Mouse (Mus musculus) ZHBTc4 (cell line): ENCODE measurements around the gene Gpr162.
"Not testable (repeated sequence)": the region's sequence is repeated elsewhere in the genome, so short reads cannot be mapped to it uniquely, and the experiment has no call there.

Experiments used
- DNase-seq: peaks from one replicate; pipeline ENCODE4 v3.0.0-alpha.2; 2011; ENCODE audit warnings: low read depth, low spot score

Gene Gpr162

DNA sequence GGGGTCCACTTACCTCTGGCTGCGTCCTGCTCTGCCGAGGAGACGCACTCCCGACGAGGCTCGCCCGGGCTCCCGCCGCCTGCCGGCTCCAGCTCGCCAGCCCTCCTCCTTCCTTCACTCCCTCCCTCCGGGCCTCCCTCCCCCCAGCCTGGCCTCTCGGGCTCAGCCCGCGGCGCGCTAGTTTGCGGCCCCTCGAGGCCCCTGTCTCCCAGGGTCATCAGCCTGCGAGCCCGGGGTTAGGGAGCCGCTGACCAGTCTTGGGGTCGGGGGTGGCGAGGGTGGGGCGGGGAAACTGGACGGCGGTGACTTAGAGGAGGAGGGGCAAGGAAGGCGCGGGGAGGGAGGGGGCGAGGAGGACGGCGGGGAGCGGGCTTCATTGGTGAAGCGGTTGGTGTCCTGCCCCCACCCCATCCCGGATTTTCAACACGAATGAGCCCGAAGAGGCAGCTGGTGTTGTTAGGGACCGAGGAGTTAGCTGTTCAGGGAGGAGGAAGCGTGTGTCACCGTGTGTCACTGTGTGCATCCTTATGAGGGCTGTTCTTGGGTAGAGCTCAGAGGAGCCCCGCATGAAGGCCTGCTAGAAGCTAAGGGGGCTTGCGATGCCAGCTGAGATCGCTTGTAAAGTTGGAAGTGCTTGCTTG lies at the start of gene Gpr162:
Gene Gpr162 (minus strand): TSS at position 326 of the 641 bp plus-strand sequence.
- DNase-seq: peak; percentile 52

DNA sequence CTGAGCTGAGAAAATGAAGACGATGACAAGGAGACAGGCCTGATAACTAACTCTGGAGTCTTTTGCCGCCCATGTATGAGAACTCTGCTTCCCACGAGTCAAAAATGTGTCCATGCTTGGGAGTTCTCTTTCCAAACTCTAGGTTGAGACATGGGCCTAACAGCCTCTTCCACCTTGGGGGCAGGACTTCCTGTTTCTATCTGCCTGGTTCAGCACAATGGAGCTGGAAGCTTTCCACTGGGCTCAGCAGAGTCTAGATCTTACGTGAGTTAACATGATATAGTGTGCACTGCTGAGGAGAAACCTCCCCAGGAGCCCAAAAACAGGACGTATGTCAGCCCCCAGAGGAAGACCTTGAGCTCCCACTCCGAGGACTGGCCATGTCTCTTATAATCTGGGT lies 49.4 kb upstream of the Gpr162 start:
- DNase-seq: no peak

DNA sequence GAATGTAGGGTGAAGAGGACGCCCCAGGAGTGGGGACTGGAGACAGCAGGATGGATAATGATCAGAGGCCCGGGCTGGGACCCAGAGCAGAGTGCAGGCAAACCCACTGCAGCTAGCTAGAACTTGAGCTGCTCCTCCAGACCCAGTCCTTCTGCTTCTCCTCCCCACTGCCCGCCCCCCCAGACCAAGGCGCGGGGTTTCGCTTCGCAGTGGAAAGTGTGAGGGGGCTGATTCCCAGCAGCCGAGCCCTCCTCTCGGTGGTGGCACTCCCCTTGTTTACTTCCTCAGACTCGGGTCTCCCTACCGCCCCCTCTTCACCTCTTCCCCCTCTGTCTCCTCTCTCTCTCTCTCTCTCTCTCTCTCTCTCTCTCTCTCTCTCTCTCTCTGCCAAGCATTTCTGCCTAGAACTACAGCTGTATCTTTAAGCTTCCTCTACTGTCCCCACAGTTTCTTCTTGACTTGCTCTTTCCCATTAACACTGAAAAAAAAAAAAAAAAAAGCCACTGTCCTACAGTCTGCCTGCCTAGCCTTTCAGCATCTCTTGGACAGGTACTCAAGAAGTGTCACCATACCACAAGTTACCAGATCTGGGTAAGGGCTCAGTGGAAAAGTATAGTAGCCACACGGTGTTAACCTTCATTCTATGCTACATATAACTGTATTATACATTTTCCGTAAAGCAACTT lies 47.9 kb upstream of the Gpr162 start, which contains the start of gene Lag3:
Gene Lag3 (minus strand): TSS at position 173 of the 686 bp plus-strand sequence.
- DNase-seq: no peak

DNA sequence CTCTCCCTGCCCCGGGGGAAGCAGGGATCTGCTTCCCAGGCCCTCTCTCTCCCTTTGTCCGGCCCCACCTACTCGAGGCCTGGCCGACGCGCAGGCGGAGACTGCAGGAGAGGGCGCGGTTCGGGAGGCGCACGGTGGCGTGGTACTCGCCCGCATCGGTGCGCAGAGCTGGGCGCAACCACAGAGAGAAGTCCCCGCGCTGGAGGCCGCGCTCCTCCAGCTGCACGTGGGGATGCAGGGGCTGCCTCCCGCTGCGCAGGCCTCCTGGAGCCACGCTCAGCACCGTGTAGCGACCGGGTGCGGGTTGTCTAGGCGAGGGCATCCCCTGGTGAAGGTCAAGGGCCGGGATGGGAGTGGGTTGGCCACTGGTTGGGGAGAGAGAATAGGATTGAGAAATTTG lies 46.2 kb upstream of the Gpr162 start:
- peak; percentile 84 for DNase-seq

DNA sequence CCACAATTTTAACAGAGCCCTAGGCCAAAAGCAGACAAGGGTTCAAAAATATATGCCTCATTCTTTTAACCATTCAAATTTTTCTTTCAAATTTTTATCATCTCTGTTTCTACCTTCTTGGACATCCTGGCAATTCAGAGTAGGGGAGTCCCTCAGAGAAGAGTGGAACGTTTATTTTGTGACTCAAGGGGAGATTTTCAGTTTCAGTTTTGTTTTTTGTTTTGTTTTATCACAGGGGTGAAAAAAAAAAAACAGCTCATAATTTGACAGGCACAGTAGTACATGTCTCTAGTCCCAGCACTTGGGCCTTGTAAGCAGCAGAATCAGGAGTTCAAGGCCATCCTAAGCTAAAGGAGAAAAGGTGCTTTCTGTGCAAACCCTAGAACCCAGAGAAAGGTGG lies 44.0 kb upstream of the Gpr162 start:
- DNase-seq: no peak

DNA sequence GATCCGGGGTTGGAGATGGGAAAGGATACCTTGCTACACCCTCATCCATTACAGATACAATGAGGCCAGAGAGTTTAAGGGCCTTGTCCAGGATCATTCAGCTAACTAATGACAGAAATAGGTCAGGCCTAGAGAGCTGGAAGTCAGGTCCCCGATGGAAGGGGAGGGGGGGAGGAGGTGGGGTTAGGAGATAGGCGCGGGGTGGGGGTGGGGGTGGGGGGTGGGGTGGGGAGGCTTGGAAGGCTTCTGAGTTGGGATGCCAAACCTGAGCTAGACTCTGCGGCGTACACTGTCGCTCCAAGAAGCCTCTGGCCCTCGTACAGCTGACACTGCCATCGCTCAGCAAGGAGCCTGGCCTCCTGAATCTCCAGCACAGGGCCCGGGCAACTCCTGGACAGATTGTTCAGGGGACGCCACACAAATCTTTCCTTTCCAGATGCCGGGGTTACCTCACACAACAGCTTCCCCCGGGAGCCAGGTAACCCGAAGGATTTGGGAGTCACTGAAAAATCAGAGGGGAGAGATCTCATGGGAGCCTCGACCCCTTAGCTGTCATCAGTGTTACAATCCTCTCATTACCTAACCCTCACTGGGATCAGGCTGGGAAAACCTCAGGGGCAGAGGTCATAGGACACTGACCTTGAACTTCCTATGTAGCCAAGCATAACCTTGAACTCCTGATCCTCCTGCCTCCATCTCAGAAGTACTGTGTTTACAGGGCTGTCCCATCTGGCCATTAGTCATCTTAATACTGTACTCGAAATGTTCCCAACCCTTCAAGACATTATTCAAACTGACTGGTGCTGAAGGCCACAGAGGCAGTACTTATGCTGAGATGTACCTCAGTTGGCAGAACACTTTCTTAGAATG lies 41.4 kb upstream of the Gpr162 start:
- DNase-seq: no peak

DNA sequence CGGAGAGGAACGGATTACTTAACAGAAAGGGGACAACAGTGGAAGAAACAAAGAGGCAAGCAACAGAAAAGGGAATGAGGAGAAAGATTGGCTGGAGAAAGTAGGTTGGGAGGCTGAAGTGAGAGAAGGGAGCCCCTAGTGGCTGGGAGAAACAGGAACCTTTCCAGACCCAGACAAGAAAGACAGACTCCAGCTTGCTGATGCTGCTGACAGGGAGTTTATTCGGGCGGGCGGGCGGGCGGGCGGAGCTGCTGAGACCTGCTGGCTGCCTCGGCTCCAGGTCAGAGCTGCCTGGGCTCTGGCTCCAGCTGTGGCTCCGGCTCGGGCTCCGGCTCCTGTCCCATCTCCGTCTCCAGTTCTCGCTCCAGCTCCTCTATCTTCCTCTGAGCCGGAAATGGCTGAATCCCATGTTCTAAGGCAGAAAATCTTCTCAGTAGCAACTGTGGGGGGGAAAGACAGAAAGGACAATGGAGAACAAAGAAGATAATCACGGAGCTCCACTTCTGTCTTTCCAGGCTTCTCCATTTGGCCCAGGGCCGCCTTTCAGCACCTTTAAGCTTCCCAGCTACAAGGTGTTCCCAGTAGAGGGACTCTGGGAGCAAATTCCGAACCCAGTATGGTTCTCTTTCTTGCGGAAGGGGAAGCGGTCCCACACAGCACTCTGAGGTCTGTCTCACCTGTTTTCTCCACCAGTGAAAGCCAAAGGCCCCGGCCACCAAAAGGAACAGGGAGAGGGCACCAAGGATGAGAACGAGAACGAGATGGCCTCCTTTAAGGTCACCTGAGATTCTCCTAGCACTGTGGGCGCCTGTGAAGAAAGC lies 40.6 kb upstream of the Gpr162 start:
- DNase-seq: peak; percentile 90

DNA sequence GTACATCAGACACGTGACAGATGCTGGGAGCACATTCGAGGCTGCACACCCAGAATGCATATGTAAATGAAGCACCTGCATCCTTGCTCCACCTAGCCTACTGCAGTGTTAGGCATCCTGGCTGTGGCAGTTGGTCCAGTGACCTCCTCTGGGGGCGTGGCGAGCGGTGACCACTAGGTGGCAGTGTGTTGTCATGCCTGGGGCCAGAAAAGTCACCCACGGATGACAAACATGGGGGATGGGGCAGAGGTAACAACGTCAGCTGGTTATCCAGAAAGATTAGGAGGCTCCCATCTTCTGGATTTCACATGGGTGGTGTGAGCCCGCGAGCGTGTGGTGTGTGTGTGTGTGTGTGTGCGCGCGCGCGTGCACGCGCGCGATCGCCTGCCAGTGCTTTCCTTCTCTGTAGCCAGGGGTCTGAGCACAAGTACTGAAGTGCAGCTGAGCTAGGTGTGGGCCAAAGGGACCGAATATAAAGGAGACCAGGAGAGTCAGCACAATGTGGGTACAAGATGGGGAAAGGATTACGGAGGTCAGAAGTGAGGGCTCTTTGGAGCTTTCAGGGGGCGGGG lies 39.9 kb upstream of the Gpr162 start:
- peak; percentile 96 for DNase-seq

DNA sequence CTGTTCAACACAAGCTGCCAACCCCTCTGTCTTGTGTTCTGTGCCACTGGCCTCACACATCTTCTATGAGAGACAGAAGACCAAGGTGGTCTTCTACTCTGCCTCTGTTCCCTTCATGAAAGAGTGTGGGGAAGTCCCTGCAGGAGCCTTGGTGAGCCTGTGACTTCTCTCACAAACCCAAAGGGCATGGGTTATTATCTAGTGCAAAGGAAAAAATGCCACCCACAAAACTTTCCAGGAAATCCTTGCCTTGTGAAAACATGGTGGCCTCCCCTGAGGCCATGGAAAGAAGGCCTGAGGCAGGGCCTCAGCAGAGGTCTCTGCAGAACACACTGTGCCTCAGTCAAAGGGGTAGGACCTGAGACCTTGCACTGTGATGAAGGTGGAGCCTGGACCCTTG lies 38.1 kb upstream of the Gpr162 start:
- no peak for DNase-seq

DNA sequence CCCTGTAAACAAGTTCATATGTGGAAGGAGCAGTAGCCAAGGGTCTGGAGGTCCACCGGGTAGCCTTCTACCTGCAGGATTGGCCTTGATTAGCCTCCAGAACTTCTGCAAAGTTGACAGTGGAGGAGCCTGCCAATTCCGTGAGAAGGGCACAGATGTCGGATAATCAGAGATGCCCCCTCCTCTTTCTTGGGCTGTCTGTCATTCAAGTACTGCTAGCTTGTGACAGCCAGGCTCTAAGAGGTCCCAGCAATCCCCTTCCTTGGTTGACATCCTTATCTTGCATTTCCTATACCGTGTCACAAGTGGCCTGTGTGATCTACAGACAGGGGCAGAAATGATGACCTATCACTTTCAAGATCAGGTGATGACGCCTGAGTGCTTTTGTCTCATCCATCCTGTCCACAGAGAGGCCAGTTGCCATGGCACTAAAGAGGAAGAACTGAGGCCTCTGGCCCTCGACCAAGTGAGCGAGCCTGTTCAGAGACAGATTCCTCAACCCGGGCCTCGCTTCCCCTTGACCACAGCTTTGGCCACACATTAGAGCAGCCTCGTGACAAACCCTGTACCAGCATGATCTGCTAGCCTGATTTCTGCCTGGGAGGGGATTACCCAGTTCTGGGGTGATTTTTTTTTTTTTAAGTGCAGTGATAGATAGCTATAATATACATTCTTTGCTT lies 37.2 kb upstream of the Gpr162 start:
- DNase-seq: no peak

DNA sequence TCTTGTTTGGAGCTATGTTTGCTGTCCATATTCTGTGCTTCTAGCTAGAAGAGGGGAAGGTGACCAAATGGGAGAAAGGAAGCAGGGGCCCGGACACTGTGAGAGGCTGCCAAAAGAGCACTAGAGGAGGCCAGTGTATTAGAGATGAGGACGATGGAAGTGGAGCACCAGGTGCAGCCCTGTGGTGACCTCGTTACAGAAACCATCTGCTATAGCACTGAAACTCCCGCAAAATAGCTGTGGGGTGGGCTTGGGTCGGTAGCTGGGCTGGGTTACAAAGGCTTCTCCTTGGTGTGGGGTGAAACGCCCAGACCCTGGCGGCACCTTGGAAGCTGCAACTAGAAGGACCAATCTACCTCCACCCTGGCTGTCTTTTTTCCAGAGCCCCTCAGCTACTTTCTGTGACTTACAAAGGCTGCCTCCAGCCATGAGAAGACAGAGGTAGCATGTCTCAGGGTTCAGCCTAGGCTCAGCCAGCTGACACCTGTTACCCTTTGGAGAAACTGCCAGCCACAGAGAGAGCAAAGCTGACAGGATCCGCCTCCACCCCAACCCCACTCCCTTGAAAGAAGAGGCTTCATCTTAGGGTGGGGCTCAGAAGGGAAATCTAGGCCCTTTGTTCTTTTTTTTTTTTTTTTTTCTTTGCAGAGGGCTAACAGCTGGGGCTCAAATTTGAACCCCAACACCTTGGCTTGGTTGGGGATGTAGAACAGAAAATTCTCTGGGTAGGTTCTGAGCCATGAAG lies 36.4 kb upstream of the Gpr162 start:
- peak; percentile 35 for DNase-seq

DNA sequence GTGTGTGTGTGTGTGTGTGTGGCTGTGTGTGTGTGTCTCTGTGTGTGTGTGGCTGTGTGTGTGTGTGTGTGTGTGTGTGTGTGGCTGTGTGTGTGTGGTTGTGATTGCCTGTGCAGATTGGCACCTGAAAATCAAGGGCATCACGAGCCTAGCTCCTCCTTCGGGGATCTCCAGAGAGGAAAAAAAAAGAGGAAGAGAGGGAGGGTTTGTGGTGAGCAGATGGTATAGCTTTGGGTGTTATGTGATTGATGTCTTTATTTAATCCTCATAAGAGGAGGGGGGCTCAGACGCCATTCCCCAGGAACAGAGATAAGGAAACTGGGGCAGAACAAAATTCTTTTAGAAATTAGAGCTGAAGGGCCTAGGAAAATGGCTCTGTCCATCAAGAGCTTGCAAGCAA lies 34.6 kb upstream of the Gpr162 start:
- DNase-seq: no peak

DNA sequence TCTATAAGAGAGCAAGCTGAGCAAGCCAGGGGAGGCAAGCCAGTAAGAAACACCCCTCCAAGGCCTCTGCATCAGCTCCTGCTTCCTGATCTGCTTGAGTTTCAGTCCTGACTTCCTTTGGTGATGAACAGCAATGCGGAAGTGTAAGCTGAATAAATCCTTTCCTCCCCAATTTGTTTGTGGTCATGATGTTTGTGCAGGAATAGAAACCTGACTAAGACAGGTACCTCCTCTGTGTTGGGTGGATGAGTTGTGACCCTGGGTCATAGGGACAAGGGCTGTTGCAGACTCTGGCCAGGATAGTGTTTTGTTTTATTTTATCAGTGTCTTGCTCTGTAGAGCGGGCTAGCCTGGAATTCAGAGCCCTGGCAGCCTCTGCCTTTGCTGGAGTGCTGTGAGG lies 30.3 kb upstream of the Gpr162 start:
- DNase-seq: not testable (repeated sequence)

DNA sequence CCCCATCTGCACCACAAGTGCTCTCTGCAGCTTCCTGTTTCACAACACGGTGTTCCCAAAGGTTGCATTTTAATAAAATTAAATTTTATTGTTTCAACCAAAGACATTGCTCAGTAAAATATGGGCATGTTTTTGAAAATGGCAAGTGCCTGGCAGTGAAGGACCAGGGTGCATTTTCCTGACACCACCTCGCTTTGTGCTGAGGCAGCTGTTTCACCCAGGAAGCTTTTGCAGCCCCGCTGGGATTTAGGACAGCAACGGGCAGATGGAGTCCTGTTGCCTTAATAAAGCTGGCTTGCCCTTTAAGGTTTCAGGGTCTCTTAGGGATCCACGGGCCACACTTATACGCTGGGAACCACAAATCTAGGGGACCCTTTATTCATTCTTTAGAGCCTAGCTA lies 27.2 kb upstream of the Gpr162 start:
- DNase-seq: no peak

DNA sequence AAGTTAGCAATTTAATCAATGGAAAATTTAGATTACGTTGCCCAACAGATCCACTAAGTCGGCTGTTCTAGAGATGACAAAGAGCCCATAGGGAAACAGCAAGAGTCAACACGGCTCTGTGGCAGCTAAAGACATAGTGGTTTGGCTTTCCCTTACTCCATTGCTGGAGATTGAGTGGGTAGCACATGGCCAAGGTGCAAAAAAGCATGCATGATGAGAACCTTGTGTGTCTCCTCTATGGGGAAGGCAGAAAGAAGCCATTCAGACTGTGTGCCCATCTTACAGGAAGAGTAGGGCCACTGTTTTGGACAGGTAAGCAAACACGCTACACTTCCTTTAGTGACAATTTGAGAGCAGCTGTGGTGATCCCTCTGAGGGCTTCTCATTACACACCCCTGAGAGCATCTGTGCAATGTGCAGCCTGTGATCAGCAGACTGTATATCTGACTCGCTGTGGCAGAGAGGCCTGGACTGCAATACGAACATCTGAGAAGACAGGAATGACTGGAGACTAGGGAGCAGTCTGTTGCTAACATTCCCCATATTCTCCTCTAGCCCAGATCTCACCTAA lies 24.9 kb upstream of the Gpr162 start:
- DNase-seq: no peak

DNA sequence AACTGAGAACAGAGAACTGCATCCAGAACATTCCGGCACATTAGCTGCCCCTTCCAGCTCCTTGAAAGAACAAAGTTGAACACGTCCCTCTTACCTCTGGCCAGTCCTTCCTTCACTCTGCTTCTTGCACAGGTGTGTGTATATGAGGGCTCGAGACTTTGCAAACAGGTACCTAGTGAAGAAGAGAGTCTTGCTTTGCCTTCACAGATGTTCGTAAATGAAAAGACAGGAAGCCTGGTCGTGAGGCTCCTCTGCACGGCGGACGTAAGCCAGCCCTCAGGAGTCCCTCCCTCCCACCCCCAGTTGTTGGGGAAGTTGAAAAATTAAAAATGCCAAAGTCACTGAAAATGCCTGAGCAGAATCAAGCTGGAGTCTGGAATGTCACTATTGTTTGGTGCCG lies 24.2 kb upstream of the Gpr162 start, which contains the start of gene Cd4:
Gene Cd4 (minus strand): TSS at position 236 of the 400 bp plus-strand sequence.
- DNase-seq: no peak

DNA sequence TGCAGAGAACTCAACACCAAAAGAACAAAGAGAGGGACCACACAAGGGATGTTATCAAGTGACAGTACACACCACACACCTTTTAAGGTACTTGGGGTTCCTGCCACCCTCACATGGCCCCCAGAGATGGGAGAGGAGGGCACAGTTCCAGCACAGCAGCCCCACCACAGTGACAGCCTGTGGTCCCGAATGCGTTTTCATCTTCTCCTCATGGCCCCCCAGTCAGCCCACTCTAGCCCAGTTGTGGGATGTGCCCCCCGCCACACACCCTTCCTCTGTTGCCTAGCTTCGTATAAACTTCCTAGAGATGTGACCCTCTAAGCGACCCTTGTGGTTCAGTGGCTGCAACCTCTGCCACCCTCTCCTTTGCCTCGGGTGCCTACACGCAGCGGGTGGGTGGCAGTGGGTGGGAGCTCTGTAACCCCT lies 22.2 kb upstream of the Gpr162 start:
- no peak for DNase-seq

DNA sequence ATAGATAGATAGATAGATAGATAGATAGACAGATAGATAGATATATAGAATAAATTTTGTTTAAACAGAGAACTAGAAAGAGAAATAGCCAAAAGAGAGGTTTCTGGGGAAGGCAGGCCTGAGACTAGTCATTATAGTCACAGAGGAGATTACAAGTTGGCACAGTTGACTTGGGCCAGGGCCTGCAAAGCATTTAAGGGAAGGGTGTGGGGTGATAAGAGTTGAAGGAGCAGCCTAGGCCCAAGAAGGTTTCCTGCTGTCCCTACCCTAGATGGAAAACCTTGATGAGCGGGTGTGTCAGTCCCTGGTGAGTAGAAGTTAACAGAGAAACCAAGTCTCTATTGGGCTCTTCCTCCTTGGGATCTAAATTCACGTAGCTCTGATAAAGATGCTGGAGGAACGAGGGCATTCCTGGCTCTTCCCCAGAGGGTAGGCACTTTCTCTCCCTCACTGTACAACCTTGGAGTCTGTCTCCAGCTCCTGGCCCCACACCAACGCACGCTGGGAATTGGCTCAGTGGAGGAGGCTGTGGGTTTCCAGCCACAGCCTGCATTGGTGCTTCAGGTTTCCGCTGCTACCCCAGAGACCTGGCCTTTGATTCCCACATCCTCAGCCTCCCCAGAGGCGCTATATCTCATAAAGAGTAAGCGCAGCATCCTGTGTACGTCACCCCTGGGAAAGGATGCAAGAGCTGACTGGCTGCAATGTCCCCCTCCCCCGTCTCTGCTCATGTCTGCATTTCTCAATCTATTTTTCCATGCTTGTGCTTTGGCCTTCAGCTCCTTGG lies 21.1 kb upstream of the Gpr162 start:
- DNase-seq: no peak

DNA sequence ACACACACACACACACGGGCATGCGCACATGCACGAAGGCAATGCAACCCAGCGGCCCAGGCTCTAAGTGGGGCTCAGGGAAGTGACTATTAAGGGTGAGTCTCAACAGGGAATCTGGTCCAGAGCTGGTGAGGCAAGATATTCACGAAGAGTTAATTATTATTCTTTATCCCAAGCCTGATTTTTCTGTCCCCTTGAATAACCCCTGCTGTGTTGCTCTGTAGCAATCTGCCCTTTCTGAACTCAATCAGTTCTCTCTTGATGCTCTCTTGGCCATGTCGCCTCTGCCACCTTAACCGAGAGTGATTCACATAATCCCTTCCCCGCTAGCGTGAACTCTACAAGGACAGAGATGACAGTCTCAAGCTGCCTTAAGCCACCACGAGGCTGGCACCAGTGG lies 19.6 kb upstream of the Gpr162 start:
- DNase-seq: no peak
